Mouse (Mus musculus) WW6 (cell line): ENCODE data around the gene Tssk4.

Source experiments
- DNase-seq: peaks from one replicate; pipeline ENCODE4 v3.0.0-alpha.2; 2013; ENCODE audit warnings: low read depth, low spot score

Gene Tssk4

GRCm38 (mm10) chr14:55643060-55643907 is 6.7 kb upstream of the Tssk4 start, which contains the start of gene Tm9sf1:
Gene Tm9sf1, minus strand, starts transcription at chr14:55643806.
- peak; percentile 50 for DNase-seq

GRCm38 (mm10) chr14:55644261-55644888 is 5.6 kb upstream of the Tssk4 start:
- DNase-seq: no peak

DNA sequence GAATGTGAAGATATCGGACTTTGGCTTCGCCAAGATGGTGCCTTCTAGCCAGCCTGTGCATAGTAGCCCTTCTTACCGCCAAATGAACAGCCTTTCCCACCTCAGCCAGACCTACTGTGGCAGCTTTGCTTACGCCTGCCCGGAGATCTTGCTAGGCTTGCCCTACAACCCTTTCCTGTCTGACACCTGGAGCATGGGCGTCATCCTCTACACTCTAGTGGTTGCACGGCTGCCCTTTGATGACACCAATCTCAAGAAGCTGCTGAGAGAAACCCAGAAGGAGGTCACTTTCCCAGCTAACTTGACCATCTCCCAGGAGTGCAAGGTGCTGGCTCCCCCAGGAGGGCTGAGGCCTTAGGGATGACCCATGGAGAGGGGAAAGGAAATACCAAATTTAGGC is 1.5 kb downstream of the Tssk4 start:
- no peak for DNase-seq

- DNase-seq: no peak
Observed at GRCm38 (mm10) chr14:55656935-55657334, 7.0 kb downstream of the Tssk4 start.

DNA sequence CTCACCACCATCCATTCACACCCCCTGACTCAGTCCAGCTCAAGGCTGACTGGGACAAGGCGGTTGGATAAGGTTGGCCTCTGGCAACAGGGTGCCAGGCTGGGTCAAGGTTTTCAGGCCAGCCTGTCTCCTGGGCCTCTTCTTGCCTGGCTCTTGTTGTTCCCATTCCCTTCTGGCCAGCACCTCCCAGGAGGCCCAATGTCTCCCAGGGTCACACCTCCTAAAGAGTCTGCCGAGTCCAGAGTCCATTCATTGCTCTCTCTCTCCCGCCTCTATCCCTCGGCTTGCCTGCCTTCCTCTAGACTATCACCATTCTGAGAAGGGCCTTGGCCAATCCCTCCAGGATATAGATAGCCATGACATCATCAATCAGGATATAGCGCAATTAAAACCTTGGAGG is 8.0 kb downstream of the Tssk4 start:
- DNase-seq: no peak

DNA sequence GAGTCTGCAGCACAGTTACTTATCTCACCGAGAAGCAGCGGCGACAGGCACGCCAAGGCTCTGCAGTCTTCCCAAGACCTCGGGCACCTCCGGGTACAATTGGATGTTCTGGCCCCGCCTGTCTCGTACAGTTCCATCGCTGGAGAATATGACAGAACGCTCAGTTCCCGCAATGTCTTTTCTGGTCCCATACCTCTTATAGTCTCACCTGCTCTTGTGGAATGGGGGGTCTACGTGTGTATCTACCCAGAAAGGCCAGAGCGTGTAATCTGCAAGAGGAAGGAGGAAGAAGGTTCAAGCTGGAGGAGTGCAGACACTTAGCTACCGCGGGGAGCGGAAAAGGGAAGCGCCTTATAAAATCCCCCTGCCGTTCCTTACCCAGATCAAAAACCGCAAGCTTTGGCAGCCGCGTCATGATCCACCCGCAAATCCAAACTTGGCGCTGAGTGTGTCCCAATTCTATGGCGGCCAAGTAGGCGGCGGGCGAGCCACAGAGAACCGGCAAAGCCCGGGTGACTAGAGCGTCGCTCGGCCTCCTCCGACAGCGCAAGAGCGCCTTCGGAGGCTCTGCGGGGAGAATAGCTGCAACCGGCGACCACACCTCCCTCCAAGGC is 10.1 kb downstream of the Tssk4 start, which contains the start of gene Mdp1:
TSS of gene Mdp1 (minus strand) at position 549 of the 614 bp plus-strand sequence.
- DNase-seq: peak; percentile 52

- DNase-seq: no peak
Observed at GRCm38 (mm10) chr14:55660636-55661035, 10.7 kb downstream of the Tssk4 start.

DNA sequence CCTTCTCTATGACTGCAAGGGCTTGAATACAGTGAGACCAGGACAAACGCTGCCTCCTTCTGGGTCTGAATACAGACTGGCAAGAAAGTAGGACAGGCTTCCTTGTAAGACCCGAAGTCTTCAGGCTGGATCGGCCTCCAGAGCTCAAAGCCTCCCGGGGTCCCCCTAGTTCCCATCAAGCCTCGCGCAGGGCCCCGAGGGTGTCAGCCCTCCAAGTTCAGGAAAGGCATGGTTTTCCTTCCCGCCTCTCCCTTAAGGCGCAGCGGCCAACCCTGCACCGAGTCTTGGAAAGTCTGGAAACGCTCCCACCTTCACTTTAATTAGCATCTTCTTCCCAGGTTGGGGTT is 21.5 kb downstream of the Tssk4 start:
- DNase-seq: no peak

- peak; percentile 95 for DNase-seq
Observed at GRCm38 (mm10) chr14:55671833-55672740, 22.1 kb downstream of the Tssk4 start, which contains the start of the genes Gmpr2 and Nedd8. Gene Gmpr2, plus strand, starts transcription at chr14:55671941. Gene Nedd8, minus strand, starts transcription at chr14:55672124.

- DNase-seq: no peak
Observed at GRCm38 (mm10) chr14:55672741-55673060, 22.7 kb downstream of the Tssk4 start.

GRCm38 (mm10) chr14:55677615-55678014 is 27.6 kb downstream of the Tssk4 start:
- no peak for DNase-seq

DNA sequence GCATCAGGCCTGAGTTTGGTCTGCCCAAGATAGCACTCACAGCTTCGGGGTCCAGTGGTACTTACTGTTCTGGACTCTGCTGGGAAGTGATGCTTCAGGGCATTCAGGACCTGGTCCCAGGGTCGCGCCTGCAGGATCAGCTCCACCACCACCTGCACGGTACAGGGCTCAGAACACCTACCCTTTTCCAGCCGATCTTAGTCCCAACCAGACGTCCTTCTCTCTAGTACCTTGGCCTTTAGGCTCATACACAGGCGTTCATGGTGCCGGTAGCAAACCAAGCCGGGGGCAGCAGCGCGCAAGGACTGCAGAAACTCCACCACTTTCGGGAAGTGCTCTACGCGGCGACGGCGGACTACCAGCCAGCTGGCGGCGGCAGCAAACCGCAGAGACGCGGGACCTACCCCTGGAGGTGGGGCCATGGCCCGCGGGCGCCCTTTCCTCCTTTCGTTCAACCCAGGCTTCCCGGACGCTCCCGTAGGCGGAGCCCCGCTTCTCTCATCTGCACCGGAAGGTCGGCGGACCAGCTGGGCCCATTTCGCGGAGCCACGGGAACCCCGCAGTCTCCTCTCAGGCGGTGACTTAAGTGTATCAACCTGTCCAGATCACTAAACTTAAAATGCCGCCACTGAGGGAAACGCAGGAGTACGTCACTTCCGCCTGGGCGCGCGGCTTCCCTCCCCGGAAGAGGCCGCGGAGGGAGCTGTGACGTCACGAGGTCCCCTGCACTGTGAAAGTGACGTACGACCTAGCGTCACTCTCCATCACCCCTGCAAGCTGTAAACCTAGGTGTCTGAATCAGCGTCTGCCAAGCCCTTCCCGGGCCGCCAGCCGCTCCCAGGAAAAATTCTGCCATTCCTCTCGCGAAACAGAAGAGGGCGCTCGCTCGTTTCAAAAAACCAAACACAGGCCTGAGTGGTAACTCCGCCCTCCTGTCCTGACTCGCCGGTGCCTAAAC is 31.5 kb downstream of the Tssk4 start, which contains the start of gene Tinf2:
TSS of gene Tinf2 (minus strand) at position 661 of the 958 bp plus-strand sequence.
- DNase-seq: peak; percentile 96

DNA sequence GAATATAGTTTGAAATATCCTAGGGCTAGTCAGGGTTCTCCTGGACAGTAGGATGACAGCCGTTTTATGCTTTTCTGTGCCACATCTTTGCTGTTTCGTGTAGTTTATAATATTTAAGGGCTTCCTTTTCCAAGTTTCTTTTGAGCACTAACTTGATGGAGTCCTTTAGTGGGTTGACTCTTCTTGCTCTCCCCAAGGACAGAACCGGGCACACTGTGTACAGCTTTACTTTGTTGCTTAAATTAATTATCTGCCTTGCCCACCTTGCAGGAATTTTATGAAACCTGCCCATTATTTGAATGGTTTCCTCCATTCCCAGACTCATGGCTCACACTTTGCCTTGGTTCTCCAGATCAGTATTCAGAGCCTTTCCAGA is 32.1 kb downstream of the Tssk4 start:
- no peak for DNase-seq

DNA sequence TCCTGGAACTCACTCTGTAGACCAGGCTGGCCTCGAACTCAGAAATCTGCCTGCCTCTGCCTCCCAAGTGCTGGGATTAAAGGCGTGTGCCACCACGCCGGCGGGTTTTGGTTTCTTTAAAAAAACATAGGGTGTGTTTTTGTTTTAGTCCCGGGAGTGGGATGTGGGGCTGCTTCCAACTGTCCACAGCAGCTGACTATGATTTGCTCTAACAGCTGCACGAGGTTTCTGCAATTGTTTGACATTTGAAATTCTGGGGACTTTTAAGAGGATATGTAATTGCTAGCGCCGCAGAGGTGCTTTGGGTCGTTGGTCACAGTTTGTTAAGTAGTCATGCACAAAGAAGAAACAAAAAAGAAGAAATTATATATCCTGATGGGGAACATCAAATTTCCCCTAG is 39.4 kb downstream of the Tssk4 start:
- DNase-seq: no peak

GRCm38 (mm10) chr14:55697226-55697625 is 47.2 kb downstream of the Tssk4 start:
- no peak for DNase-seq

DNA sequence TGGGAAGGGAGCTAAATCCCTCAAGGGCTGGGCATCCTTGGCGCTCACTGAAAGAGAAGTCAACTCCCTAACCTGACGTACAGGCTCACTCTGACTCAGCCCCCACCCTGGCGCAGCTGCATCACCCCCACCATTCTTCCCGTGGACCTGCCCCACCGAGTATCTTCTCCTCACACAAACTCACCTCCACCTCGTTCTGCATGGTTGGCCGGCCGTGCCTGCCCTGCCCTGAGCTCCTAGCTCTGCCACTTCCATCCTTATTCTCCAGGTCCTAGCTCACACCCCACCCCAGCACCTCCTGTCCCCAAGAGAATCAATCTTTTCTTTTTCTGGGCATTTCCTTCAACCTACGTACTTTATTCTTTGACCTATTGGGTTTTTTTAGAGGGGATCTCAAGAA is 51.1 kb downstream of the Tssk4 start:
- DNase-seq: no peak
